Mouse (Mus musculus): ENCODE results near the gene Alg9. TPM values are rescaled to one million over a fixed set of nuclear protein-coding genes. Genes with fewer than 3 reads are reported as not detected.

The Alg9 gene
- polyA plus RNA-seq, 1 experiment = 23.0 TPM

GRCm38 (mm10) chr9:50863824-50864223 is 89.0 kb downstream of the Alg9 start:
- H3ac ChIP-seq (ENCODE audit: control insufficient read depth, insufficient read length, low read depth) = no peak overlapping the region

GRCm38 (mm10) chr9:50864877-50865276 is 90.1 kb downstream of the Alg9 start:
- Histone ChIP-seq H3K79me2 (ENCODE audit: control insufficient read depth, insufficient read depth) (no peaks in the 10 kb centered on the region), H3K79me3 (ENCODE audit: low read depth) (no peaks in the 10 kb centered on the region), H3K4me3 (ENCODE audit: insufficient read depth, poor library complexity, severe bottlenecking) (no peak overlapping the region), H3K27me3 (ENCODE audit: control insufficient read depth, insufficient read depth, insufficient read length) (no peaks in the 10 kb centered on the region), H3K36me3 (ENCODE audit: control insufficient read depth, insufficient read depth) (peaks cover 71% of the 10 kb centered on the region), H3ac (ENCODE audit: control insufficient read depth, insufficient read length, low read depth) (no peak overlapping the region)
- TF ChIP-seq MYOG (IDR thresholded peaks at IDR 0.05; ENCODE audit: control insufficient read depth, extremely low read depth, insufficient read length) (no peak), FOSL1 (IDR thresholded peaks at IDR 0.05; ENCODE audit: insufficient read depth, low read length, poor library complexity, severe bottlenecking) (no peak), CTCF (IDR thresholded peaks at IDR 0.05; ENCODE audit: control insufficient read depth, insufficient read depth, insufficient read length) (no peak), MYOD1 (IDR thresholded peaks at IDR 0.05; ENCODE audit: control insufficient read depth, insufficient read length, low read depth) (no peak), CEBPB (IDR thresholded peaks at IDR 0.05; ENCODE audit: low read depth) (no peak)

More at GRCm38 (mm10) chr9:50863824-50864223, 89.0 kb downstream of the Alg9 start:
- H3K27me3 ChIP-seq (ENCODE audit: control insufficient read depth, insufficient read depth, insufficient read length) = no peaks in the 10 kb centered on the region
- H3K79me3 ChIP-seq (ENCODE audit: low read depth) = peaks cover 1% of the 10 kb centered on the region
- H3K79me2 ChIP-seq (ENCODE audit: control insufficient read depth, insufficient read depth) = peaks cover 9% of the 10 kb centered on the region
- peaks cover 75% of the 10 kb centered on the region for H3K36me3 ChIP-seq (ENCODE audit: control insufficient read depth, insufficient read depth)
- TF ChIP-seq FOSL1 (IDR thresholded peaks at IDR 0.05; ENCODE audit: insufficient read depth, low read length, poor library complexity, severe bottlenecking) (no peak), MYOG (IDR thresholded peaks at IDR 0.05; ENCODE audit: control insufficient read depth, extremely low read depth, insufficient read length) (no peak), CTCF (IDR thresholded peaks at IDR 0.05; ENCODE audit: control insufficient read depth, insufficient read depth, insufficient read length) (no peak)
- H3K4me3 ChIP-seq (ENCODE audit: insufficient read depth, poor library complexity, severe bottlenecking) = no peak overlapping the region

GRCm38 (mm10) chr9:50865803-50866202 is 91.0 kb downstream of the Alg9 start:
- H3K36me3 ChIP-seq (ENCODE audit: control insufficient read depth, insufficient read depth) = peaks cover 71% of the 10 kb centered on the region

GRCm38 (mm10) chr9:50867015-50867414 is 92.2 kb downstream of the Alg9 start:
- no peaks in the 10 kb centered on the region for H3K27me3 ChIP-seq (ENCODE audit: control insufficient read depth, insufficient read depth, insufficient read length)
- no peak for TF ChIP-seq MYOG (IDR thresholded peaks at IDR 0.05; ENCODE audit: control insufficient read depth, extremely low read depth, insufficient read length)
- TF ChIP-seq MYOD1 (IDR thresholded peaks at IDR 0.05; ENCODE audit: control insufficient read depth, insufficient read length, low read depth) = no peak
- TF ChIP-seq USF1 (IDR thresholded peaks at IDR 0.05; ENCODE audit: low read depth) = no peak
- TF ChIP-seq CTCF (IDR thresholded peaks at IDR 0.05; ENCODE audit: control insufficient read depth, insufficient read depth, insufficient read length) = no peak
- H3K79me3 ChIP-seq (ENCODE audit: low read depth) = no peaks in the 10 kb centered on the region
- H3K36me3 ChIP-seq (ENCODE audit: control insufficient read depth, insufficient read depth) = peaks cover 63% of the 10 kb centered on the region
- no peaks in the 10 kb centered on the region for H3K79me2 ChIP-seq (ENCODE audit: control insufficient read depth, insufficient read depth)
- no peak overlapping the region for H3ac ChIP-seq (ENCODE audit: control insufficient read depth, insufficient read length, low read depth)
- H3K4me3 ChIP-seq (ENCODE audit: insufficient read depth, poor library complexity, severe bottlenecking) = no peak overlapping the region

More at GRCm38 (mm10) chr9:50865803-50866202, 91.0 kb downstream of the Alg9 start:
- Histone ChIP-seq H3K79me3 (ENCODE audit: low read depth) (no peaks in the 10 kb centered on the region), H3K79me2 (ENCODE audit: control insufficient read depth, insufficient read depth) (no peaks in the 10 kb centered on the region), H3ac (ENCODE audit: control insufficient read depth, insufficient read length, low read depth) (no peak overlapping the region), H3K27me3 (ENCODE audit: control insufficient read depth, insufficient read depth, insufficient read length) (no peaks in the 10 kb centered on the region), H3K4me3 (ENCODE audit: insufficient read depth, poor library complexity, severe bottlenecking) (no peak overlapping the region)
- TF ChIP-seq USF1 (IDR thresholded peaks at IDR 0.05; ENCODE audit: low read depth) (no peak), FOSL1 (IDR thresholded peaks at IDR 0.05; ENCODE audit: insufficient read depth, low read length, poor library complexity, severe bottlenecking) (no peak), CTCF (IDR thresholded peaks at IDR 0.05; ENCODE audit: control insufficient read depth, insufficient read depth, insufficient read length) (no peak), MAX (IDR thresholded peaks at IDR 0.05) (no peak), MYOD1 (IDR thresholded peaks at IDR 0.05; ENCODE audit: control insufficient read depth, insufficient read length, low read depth) (no peak), CEBPB (IDR thresholded peaks at IDR 0.05; ENCODE audit: low read depth) (no peak), MYOG (IDR thresholded peaks at IDR 0.05; ENCODE audit: control insufficient read depth, extremely low read depth, insufficient read length) (no peak)

GRCm38 (mm10) chr9:50868182-50868581 is 93.4 kb downstream of the Alg9 start:
- no peak for TF ChIP-seq CEBPB (IDR thresholded peaks at IDR 0.05; ENCODE audit: low read depth)
- TF ChIP-seq USF1 (IDR thresholded peaks at IDR 0.05; ENCODE audit: low read depth) = no peak
- no peak for TF ChIP-seq CTCF (IDR thresholded peaks at IDR 0.05; ENCODE audit: control insufficient read depth, insufficient read depth, insufficient read length)
- TF ChIP-seq FOSL1 (IDR thresholded peaks at IDR 0.05; ENCODE audit: insufficient read depth, low read length, poor library complexity, severe bottlenecking) = no peak
- no peak for TF ChIP-seq MYOG (IDR thresholded peaks at IDR 0.05; ENCODE audit: control insufficient read depth, extremely low read depth, insufficient read length)
- Histone ChIP-seq H3K36me3 (ENCODE audit: control insufficient read depth, insufficient read depth) (peaks cover 56% of the 10 kb centered on the region), H3K79me2 (ENCODE audit: control insufficient read depth, insufficient read depth) (no peaks in the 10 kb centered on the region), H3K4me3 (ENCODE audit: insufficient read depth, poor library complexity, severe bottlenecking) (no peak overlapping the region), H3ac (ENCODE audit: control insufficient read depth, insufficient read length, low read depth) (no peak overlapping the region), H3K27me3 (ENCODE audit: control insufficient read depth, insufficient read depth, insufficient read length) (no peaks in the 10 kb centered on the region), H3K79me3 (ENCODE audit: low read depth) (no peaks in the 10 kb centered on the region)

GRCm38 (mm10) chr9:50873210-50873609 is 98.4 kb downstream of the Alg9 start:
- Histone ChIP-seq H3K27me3 (ENCODE audit: control insufficient read depth, insufficient read depth, insufficient read length) (no peaks in the 10 kb centered on the region), H3K79me2 (ENCODE audit: control insufficient read depth, insufficient read depth) (no peaks in the 10 kb centered on the region), H3K36me3 (ENCODE audit: control insufficient read depth, insufficient read depth) (peaks cover 54% of the 10 kb centered on the region), H3K79me3 (ENCODE audit: low read depth) (no peaks in the 10 kb centered on the region), H3ac (ENCODE audit: control insufficient read depth, insufficient read length, low read depth) (no peak overlapping the region), H3K4me3 (ENCODE audit: insufficient read depth, poor library complexity, severe bottlenecking) (no peak overlapping the region)
- TF ChIP-seq CEBPB (IDR thresholded peaks at IDR 0.05; ENCODE audit: low read depth) = no peak
- no peak for TF ChIP-seq MYOD1 (IDR thresholded peaks at IDR 0.05; ENCODE audit: control insufficient read depth, insufficient read length, low read depth)
- no peak for TF ChIP-seq CTCF (IDR thresholded peaks at IDR 0.05; ENCODE audit: control insufficient read depth, insufficient read depth, insufficient read length)
- TF ChIP-seq USF1 (IDR thresholded peaks at IDR 0.05; ENCODE audit: low read depth) = no peak
- no peak for TF ChIP-seq MYOG (IDR thresholded peaks at IDR 0.05; ENCODE audit: control insufficient read depth, extremely low read depth, insufficient read length)
- no peak for TF ChIP-seq MAX (IDR thresholded peaks at IDR 0.05)
- TF ChIP-seq FOSL1 (IDR thresholded peaks at IDR 0.05; ENCODE audit: insufficient read depth, low read length, poor library complexity, severe bottlenecking) = no peak

All from C2C12 (cell line).